Mouse (Mus musculus) E14TG2a.4 (cell line): ENCODE measurements around the gene Bptf.
"Not testable (repeated sequence)": the region's sequence is repeated elsewhere in the genome, so short reads cannot be mapped to it uniquely, and the experiment has no call there.

ENCODE experiments used
- H3K27me3 ChIP-seq: 2 replicates; pipeline ENCODE4 v1.6.1; 2014; ENCODE audit warnings: low read length, control low read depth; ENCODE audit not compliant: insufficient read depth
- H3K36me3 ChIP-seq: 2 replicates; pipeline ENCODE4 v1.6.1; 2014; ENCODE audit warnings: low read length, control low read depth; ENCODE audit not compliant: insufficient read depth
- H3K4me1 ChIP-seq: replicated peaks from 2 replicates; pipeline ENCODE4 v1.6.1; 2014; ENCODE audit warnings: low read depth, low read length, control low read depth
- H3K4me3 ChIP-seq: replicated peaks from 2 replicates; pipeline ENCODE4 v1.5.1; 2014; ENCODE audit warnings: mild to moderate bottlenecking, low read length
- H3K9me3 ChIP-seq: 2 replicates; pipeline ENCODE4 v1.6.1; 2014; ENCODE audit warnings: low read length, control low read depth
- CTCF ChIP-seq: conservative IDR thresholded peaks from 2 replicates; pipeline ENCODE4 v1.5.1; 2014; ENCODE audit warnings: low read length
- NANOG ChIP-seq: IDR thresholded peaks from 2 replicates; pipeline ENCODE4 v1.6.1; 2014; ENCODE audit warnings: borderline replicate concordance, low read length, mixed read lengths
- POU5F1 ChIP-seq: IDR thresholded peaks from 2 replicates; pipeline ENCODE4 v1.6.1; 2014; ENCODE audit warnings: low read length, borderline replicate concordance

Bptf gene

GRCm38 (mm10) chr11:107093871-107094270 lies 38.1 kb downstream of the Bptf start:
- no peak overlapping the region for H3K4me3 ChIP-seq
- TF ChIP-seq CTCF: no peak
- no peak for TF ChIP-seq NANOG
- no peak for TF ChIP-seq POU5F1

DNA sequence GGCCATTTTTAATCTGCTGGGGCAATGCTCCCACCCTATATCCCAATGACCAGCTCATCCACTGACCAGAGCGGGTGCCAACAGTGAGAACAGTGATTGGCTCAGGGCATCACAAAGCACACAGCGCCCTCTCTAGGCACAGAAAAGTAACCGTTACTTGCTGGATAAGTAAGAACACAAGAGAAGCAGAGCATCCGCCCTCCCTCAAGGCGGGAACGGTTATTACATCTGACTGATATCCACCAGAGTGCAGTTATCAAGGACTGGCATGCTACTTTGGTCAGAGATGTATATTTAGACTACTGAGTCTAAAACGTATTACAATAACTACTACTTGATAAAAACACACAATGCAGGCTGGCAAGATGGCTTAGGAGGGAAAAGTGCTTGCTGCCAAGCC lies 39.3 kb downstream of the Bptf start:
- H3K4me1 ChIP-seq: 0 out of 2 replicates have a peak, but pooled peaks cover 19% of the 10 kb centered on the region
- no peak overlapping the region for H3K4me3 ChIP-seq
- TF ChIP-seq NANOG: no peak
- no peak for TF ChIP-seq POU5F1
- TF ChIP-seq CTCF: peak; percentile 29
- H3K27me3 ChIP-seq: no peaks in the 10 kb centered on the region
- peaks cover 85% of the 10 kb centered on the region for H3K36me3 ChIP-seq
- no peaks in the 10 kb centered on the region for H3K9me3 ChIP-seq

More at GRCm38 (mm10) chr11:107093871-107094270, 38.1 kb downstream of the Bptf start:
- Histone ChIP-seq H3K9me3 (no peaks in the 10 kb centered on the region), H3K27me3 (no peaks in the 10 kb centered on the region), H3K36me3 (peaks cover 87% of the 10 kb centered on the region), H3K4me1 (peaks cover 30% of the 10 kb centered on the region)

GRCm38 (mm10) chr11:107085866-107086265 lies 46.1 kb downstream of the Bptf start:
- TF ChIP-seq POU5F1 (no peak), NANOG (no peak), CTCF (no peak)
- H3K9me3 ChIP-seq: no peaks in the 10 kb centered on the region
- no peaks in the 10 kb centered on the region for H3K27me3 ChIP-seq
- H3K4me3 ChIP-seq: no peak overlapping the region
- no peaks in the 10 kb centered on the region; the same call in 1 of the 2 replicates for H3K4me1 ChIP-seq
- H3K36me3 ChIP-seq: peaks cover 92% of the 10 kb centered on the region

GRCm38 (mm10) chr11:107083480-107083879 lies 48.4 kb downstream of the Bptf start:
- TF ChIP-seq CTCF: no peak
- no peak for TF ChIP-seq POU5F1
- TF ChIP-seq NANOG: no peak
- Histone ChIP-seq H3K27me3 (no peaks in the 10 kb centered on the region), H3K36me3 (peaks cover 97% of the 10 kb centered on the region)

DNA sequence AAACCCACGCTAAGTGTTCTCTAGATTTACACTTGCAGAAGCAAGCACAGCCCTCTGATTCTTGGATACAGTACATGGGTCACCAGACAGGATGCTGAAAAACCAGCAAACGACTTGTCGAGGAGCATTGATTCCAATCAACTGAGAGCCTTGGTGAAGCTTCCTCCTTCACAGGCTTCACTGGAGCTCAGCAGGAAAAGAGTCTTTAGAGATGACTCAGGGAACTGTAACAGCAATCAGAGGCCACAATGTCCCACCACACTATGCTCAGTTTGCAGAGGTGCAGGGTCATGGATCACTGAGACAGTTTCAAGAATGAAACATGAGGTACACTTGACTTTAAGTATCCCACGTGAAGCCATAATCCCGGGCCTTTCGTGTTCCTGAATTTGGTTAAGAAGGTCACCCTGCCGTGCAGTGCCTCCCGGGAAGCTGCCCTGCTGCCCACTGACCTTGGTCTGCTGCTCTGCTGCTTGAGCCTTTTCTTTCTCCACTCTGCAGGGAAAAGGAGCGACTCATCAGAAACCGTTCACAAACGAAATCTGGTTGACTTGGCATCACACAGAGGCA lies 66.6 kb downstream of the Bptf start:
- TF ChIP-seq NANOG: no peak
- TF ChIP-seq CTCF: no peak
- no peak for TF ChIP-seq POU5F1
- Histone ChIP-seq H3K4me3 (no peak overlapping the region), H3K4me1 (0 out of 2 replicates have a peak, but pooled peaks cover 5% of the 10 kb centered on the region), H3K27me3 (no peaks in the 10 kb centered on the region), H3K9me3 (no peaks in the 10 kb centered on the region), H3K36me3 (peaks cover 97% of the 10 kb centered on the region)

More at GRCm38 (mm10) chr11:107083480-107083879, 48.4 kb downstream of the Bptf start:
- Histone ChIP-seq H3K9me3 (no peaks in the 10 kb centered on the region), H3K4me3 (no peak overlapping the region), H3K4me1 (peaks cover 13% of the 10 kb centered on the region)

DNA sequence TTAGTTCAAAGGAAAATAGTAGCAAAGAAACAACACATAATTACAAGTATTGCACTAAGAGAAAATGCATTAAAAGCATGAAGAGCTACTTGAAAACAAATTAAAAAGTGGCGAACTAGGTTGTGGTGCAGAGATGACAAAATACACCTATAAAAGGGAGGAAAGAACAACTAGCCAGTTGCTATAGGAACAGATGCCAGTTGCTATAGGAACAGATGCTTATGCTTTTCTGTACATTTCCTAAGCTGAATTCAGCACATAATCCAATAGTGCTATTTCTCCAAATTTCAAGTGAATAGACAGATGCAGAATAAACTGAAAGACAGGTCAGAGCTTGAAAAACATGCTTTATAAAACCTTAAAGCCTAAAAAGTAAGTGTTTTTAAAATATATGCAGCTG lies 67.3 kb downstream of the Bptf start:
- TF ChIP-seq NANOG (no peak), CTCF (no peak), POU5F1 (no peak)
- Histone ChIP-seq H3K9me3 (no peaks in the 10 kb centered on the region), H3K36me3 (peaks cover 97% of the 10 kb centered on the region), H3K4me1 (no peaks in the 10 kb centered on the region), H3K27me3 (no peaks in the 10 kb centered on the region), H3K4me3 (no peak overlapping the region)

GRCm38 (mm10) chr11:107063067-107063466 lies 68.9 kb downstream of the Bptf start:
- H3K4me1 ChIP-seq: no peaks in the 10 kb centered on the region
- H3K36me3 ChIP-seq: peaks cover 99% of the 10 kb centered on the region
- no peak for TF ChIP-seq CTCF
- no peak for TF ChIP-seq NANOG
- no peak for TF ChIP-seq POU5F1
- no peaks in the 10 kb centered on the region for H3K27me3 ChIP-seq
- no peaks in the 10 kb centered on the region for H3K9me3 ChIP-seq
- no peak overlapping the region for H3K4me3 ChIP-seq

DNA sequence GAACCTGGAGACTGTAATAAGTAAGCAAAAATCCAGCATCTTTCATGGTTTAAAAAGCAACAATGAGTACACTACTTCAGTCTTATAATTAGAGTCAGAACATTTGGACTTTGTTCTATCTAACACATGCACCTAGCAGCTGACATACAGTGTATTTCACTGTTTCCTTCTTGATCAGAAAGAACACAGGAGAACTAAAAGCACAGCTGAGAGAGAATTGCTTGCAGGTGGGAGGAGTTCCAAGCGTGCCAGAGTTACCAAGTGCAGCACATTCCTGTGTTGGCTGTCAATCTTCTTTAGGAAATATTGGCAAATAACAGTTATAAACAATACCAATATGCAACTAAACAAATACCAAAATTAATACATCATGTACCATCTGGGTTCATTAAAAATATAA lies 71.0 kb downstream of the Bptf start:
- TF ChIP-seq NANOG (no peak), POU5F1 (no peak)

DNA sequence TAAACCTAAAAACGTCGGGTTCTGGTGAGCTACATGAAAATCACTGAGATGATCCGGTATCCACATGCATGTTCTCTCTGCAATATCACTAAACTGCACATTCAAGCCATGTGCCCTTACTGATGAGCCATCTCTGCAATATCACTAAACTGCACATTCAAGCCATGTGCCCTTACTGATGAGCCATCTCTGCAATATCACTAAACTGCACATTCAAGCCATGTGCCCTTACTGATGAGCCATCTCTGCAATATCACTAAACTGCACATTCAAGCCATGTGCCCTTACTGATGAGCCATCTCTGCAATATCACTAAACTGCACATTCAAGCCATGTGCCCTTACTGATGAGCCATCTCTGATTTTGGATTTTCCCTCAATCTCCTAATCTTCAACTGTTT lies 72.3 kb downstream of the Bptf start:
- not testable (repeated sequence) for H3K27me3 ChIP-seq, H3K9me3 ChIP-seq, H3K4me1 ChIP-seq, H3K4me3 ChIP-seq
- H3K36me3 ChIP-seq: peaks cover 99% of the 10 kb centered on the region

More for the DNA sequence above, 71.0 kb downstream of the Bptf start:
- peaks cover 99% of the 10 kb centered on the region for H3K36me3 ChIP-seq
- no peaks in the 10 kb centered on the region for H3K27me3 ChIP-seq
- H3K4me1 ChIP-seq: no peaks in the 10 kb centered on the region
- H3K4me3 ChIP-seq: no peak overlapping the region
- no peaks in the 10 kb centered on the region for H3K9me3 ChIP-seq
